Mouse (Mus musculus) cerebellum, adult 11-12 months (tissue): Measurements from ENCODE around the gene Mrpl14.

Experiments
- DNase-seq: peaks from one replicate; pipeline ENCODE4 v3.0.0; 2022

Mrpl14 gene

DNA sequence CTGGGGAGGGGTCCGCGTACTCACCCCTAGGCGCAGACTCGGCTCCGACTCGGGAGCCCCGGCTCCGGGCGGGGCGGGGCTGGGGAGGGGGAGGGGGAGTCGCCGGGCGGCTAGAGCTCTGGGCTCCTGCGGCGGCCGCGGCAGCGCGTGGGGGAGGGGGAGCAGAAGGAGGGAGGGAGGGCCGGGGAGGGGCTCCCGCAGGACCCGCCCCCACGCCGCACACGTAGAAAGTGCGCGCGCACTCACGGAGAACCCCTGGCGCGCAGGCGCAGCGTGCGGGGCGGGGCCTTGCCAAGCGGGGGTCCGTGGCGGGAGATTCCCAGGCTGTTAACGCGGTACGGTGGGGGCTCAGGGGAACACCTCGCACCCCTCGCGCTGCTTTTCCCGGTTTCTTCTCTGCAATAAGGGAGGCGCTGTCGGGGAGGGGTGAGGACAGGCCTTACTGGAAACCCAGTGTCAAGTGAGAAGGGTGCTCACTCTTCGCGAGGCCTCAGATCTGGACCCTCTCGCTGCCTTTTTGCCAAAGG lies at the start of gene Mrpl14:
Mrpl14 (plus strand) TSS at position 230 of the 527 bp plus-strand sequence.
- peak; percentile 88 for DNase-seq

DNA sequence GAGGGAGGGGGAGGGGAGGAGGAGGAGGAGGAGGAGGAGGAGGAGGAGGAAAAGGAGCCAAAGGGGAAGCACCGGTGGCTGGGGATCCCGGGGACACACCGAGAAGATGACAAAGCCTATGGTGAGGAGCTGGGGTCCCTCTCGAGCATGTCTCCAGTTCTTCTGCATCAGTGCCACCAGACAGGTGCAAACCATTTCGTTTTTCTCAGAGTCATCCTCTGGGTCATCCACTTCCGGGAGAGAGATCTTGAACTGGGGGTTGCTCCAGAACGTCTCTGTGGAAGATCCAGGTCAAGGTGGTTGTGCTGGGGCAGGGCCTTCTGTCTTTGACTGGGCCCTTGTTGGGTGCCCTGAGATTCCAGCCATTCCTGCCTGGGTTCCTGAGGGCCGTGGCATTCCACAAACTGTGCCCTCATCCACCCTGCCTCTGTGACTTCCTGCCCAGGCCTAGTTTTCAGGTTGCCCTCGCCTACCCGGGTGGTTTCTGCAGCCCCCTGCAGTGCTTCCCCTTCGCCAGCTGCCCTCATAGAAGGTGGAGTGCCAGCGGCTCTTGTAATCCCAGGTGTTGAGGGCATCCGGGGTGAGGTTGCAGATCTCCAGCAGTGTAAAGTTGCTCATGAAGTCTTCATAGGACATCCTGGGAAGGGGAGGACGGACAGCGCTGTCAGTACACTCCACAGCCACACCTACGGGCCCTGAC lies 47.4 kb upstream of the Mrpl14 start:
- DNase-seq: no peak

DNA sequence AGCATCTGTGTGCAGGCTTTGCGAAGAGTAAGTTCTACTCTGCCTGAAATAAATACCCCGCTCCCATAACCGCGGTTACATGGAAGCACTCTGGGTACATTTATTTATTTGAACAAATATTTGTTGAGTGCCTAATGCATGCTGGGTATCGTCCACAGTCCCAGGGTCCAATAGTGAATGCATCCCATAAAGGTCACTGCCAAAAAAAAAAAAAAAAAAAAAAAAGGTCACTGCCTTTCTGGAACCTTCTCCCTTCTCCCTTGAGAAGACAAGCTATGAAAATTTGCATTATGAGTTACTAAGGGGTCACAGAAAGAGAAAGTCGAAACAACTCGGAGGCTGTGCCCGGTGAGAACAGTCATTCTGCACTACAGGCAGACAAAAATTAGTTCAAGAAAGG lies 44.1 kb upstream of the Mrpl14 start:
- DNase-seq: no peak

DNA sequence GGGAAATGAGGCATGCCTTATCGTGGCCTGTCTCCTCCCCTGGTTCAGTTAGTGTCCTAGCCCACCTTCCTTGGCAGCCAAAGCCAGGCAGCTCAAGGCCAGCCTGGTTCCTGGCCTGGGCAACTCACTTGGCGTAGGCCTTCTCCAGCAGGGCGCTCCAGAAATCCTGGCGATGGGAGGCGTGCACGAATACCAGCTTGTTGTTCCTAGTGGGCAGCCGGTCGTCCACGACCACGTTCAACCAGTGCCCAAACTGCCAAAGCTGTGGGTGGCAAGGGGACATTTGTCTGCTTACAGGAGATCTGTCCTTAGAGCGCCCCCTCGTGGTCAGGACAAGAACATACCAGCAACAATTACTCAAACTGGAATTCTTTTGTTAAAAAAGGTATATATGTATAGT lies 43.4 kb upstream of the Mrpl14 start:
- DNase-seq: peak; percentile 77

DNA sequence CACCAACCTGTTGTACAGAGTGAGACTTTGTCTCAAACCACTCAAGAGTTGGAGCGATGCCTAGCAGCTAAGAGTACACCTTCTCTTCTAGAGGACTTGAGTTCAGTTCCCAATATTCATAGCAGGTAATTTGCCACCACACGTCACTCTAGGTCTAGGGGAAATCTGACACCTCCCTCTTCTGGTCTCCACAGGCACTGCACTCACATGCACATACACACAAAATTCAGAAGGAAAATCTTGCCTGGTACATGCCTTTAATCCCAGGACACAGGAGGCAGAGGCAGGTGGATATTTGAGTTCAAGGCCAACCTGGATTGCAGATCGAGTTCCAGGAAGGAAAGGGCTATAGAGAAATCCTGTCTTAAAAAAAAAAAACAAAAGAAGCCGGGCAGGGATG lies 41.9 kb upstream of the Mrpl14 start:
- DNase-seq: no peak

DNA sequence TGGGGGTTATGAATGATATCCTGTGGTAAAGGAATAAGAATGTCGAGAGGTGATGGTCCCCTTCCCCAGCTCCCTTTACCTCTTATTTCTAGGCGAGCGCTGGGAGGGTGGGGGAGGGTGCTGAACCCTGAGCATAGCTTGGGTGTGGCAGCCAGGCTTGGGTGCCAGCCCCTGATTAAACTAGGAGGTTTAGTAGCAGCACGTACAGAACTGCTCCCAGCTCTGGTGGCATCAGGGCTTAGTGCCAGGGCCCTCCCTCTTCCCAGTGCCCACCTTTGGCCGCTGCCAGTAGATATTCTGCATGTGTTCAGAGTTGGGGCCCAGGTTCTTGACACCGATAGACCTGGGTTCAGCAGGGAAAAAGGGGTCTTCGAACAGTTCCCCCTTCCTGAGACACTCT lies 32.9 kb upstream of the Mrpl14 start:
- DNase-seq: no peak

DNA sequence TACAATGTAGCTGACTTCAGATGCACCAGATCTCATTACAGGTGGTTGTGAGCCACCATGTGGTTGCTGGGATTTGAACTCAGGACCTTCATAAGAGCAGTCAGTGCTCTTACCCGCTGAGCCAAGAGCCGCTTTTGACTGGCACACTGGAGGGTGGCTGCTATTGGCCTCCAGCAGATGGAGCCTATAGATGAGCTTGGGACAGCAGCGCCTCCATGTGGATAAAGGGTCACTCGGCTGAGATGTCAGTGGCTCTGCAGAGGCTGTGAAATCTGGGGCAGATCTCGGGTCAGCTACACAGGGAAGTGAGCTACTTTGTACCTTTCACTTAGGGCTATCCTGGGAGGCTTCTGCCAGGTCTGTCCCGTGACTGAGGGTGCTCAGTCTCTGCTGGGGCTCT lies 30.3 kb upstream of the Mrpl14 start:
- DNase-seq: no peak

DNA sequence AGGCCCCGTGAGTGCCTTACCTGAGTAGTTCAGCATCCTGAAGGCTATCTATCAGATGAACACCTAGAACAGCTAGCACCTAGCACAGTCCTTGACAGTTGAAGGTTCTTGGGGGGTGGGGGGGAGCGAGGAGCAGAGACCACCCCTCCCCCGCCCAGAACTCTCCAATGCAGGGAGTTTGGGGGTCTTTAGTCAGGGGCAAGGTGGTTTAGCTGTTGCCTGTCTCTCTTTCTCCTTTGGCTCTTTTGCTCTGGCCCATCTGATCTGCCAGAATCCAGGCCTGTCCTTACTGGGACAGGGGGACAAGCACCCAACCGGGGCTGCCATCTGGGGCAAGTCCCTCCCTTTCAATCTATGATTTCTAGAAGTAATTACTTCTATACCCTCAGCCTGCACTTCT lies 26.9 kb upstream of the Mrpl14 start, which contains the start of gene Capn11:
Capn11 (minus strand) TSS at position 101 of the 400 bp plus-strand sequence.
- DNase-seq: no peak

DNA sequence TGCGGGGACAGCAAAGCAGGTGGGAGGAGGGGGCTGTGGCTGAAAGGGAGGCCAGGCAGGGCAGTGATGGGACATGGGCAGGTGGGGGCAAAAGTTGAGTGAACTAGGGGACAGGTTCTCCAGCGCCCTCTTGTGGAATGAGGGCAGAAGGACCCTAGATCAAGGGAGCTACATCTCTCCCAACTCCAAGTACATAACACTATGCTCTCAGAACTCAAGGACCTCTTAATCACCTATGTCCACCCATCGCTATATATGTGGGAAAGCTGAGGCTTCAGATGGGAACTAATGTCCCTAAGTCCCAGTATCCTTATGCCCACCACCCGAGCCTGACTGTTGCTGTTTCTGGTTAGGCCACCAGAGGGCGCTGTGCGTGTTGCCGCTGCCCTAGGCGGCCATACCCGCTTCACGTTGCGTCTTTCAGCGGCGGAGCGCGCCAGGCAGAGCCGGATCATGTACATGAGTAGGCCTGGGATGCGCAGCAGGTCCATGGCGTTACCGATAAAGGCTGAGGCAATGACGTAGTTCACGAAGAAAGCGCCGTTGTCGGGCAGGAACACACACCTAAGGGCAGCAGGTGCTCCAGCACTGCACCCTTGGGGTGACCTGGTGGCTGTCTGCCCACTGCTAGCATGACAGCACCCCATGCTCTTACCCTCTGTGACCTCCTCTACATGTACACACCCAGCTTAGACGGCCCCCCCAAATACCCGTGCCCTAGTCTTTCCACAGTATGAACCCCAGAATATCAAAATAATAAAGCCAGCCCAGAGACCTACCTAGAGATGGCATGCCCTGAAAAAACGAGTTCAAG lies 22.8 kb upstream of the Mrpl14 start:
- peak; percentile 81 for DNase-seq

DNA sequence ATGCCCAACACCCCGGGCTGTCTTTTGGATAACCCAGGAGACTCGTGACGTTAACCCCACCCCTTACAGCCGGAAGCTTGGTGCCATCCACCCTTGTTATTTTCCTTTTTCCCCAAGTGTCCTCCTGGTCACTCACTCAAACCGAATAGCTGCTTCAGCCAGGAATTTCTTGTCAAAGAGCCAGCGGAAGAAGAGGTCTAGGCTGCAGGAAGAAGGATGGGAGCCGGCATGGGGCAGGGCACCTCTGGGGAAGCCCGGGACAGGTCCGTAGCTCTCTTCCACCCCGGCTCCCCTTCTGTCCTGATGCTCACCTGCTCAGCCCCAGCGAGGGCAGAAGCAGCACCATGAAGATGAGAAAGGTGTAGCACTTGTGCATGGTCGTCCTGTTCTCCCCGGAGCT lies 21.5 kb upstream of the Mrpl14 start:
- no peak for DNase-seq

DNA sequence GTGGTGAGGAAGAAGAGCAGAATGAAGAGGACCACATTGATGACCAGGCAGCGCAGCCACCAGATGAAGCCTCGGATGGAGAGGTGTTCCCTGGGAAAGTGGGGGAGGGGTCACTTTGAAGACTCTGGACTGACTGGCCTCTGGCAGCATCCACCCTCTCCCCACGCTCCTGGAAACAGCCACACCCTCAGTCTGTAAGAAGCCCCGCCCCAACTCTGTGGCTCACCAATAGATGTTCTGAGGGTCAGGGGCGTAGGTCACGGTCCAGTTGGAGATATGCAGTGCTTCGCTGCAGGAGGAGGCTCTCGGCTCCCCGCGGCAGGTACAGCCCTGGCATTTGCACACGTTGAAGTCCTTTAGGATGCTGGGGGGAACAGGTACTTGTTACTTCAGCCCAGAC lies 20.0 kb upstream of the Mrpl14 start:
- no peak for DNase-seq

DNA sequence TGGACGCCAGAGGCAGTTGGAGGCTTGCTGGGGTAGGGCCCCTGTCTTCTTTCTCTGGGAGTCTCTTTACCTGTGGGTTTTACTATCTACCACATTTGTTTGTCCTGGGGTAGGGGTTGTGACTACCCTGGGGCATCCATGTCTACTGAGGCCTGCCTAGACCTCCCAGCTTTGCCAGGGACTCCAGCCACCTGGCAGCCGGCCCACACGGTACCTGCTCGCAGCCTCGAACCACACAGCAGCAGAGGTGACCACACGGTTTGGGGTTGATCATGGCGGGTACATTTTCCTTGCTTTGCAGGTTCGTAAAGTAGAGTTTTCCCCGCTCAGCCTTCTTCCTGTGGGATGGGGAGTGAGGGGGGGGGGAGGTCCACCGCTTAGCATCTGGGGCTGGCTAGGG lies 18.6 kb upstream of the Mrpl14 start:
- no peak for DNase-seq

DNA sequence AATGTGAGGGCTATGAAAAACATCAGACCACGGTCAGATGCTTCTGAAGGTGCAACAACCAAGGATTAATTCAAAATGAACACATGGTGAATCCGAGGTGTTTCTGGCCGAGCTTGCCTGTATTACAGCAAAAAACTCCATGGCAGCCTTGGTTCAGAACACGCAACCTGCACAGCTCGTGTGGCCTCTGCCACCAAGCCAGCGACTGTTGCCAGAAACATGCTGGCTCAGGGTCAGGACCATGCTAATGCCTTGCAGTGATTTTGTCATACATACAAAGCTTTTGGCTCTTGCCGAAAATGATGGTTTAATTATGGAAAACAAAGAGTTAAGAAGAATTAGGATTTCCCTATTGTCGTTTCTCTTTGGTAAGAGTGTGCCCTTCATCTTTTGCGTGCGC lies 18.1 kb upstream of the Mrpl14 start:
- DNase-seq: no peak

DNA sequence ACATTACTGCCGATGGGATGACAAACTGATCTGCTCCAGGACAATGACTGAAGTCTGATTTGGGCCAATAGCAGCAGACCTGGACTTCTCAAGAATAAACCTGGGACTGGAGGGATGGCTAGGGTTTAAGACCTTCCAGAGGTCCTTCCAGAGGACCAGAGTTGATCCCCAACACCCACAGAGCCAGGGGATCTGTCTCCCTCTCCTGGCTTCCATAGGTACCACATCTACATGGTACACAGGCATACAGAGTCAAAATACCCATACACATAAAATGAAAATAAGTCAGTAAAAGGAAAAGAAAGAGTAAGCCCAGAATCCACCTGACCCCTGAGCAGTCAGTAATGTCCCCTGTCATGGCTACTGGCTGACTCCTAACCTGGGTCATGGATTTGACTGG lies 14.3 kb upstream of the Mrpl14 start:
- DNase-seq: no peak

DNA sequence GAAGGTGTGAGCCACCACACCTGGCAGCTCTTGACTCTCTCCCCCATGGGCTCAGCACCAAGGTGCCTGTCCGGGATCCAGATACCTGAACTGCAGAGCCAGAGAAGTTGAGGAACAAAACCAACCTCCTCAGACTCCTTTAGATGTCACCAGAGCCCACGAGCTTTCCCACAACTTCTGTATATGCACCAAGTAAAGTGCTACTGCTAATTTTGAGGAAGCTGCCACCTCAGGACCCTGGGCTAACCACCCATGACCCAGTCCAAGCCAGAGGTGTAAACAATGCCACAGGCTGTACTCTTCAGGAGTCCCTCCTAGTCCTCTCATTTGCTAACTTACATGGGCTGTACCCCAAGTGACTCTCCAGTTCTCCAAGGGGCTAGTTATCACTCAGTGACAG lies 13.5 kb upstream of the Mrpl14 start:
- no peak for DNase-seq

DNA sequence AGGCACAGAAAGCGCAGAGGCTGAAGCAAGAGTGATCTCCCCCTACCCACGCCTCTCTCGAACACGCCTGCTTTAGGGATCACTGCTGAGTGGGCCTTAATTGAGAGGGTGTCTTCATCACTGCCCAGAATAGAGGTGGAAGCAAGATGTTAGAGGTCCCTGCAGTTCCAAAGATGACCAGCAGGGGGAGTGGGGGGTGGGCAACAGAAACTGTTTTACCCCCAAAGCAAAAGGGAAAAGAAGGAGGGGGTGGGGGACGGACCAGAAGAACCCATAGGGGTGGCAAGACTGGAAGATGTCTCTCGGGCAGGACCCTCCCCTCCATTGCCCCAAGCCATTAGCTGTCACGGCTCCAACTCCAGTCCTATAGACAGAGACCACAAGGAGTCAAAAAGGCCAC lies 8.0 kb upstream of the Mrpl14 start:
- no peak for DNase-seq

DNA sequence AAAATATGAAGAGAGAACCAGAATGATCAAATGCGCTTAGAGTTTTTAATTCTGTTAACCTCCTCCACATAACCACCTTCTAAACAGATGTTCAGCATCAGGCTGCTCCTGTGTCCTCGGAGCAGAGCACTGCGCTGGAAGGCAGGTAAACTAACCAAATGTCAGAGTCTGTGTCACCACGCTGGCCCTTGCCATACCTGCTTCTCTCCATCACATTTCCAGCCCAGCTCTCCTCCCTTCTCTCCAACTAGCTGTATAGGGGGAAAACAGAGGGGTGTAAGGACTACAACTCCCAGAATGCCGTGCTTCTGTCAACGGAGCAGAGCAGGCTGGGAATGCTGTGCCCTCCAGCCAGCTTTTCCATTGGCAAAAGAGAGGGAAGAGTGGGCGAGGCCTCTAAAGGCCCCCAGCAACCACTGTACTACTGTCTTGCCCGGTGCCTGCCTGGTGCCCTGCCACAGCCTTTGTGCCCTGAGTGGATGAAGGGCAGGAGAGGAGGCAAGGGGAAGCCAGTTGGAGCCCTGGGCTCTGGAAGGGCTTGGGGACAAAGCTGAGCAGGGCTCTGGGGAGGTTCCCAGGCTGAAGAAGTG lies 5.6 kb upstream of the Mrpl14 start:
- peak; percentile 69 for DNase-seq

DNA sequence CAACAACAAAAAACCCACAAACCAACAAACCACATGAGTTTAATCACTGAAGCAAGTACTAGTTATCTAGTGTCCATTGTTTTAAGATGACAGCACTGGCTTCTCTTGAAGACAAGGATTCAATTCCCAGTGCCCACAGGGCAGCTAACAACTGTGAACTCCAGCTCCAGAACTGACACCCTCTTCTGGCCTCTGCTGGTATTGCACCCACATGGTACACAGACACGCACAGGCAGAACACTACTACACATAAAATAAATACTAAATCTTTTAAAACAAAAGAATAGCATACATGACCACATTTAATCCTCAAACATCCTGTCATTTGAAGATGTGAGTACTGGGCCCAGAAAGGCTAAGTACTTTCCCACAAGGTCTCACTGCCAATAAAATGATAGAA lies 4.5 kb upstream of the Mrpl14 start:
- DNase-seq: no peak

DNA sequence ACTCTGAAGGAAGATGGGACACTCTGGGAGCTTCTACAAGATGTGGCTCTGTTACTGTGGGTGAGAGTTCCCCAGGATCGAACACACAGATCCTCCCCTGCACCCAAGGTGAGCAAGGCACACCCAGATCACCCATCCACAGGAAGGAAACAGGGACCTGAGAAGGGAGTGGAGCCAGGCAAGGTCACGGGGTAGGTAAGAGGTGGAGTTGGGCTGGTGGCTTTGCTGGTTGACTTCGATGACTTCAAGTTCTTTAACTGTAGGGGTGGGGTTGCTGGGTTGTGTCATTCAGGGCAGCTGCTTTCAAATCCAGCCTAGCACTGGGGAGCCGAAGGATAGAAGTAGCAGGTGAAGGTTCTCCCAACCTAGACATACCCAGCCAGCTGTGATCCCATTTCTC lies 3.3 kb upstream of the Mrpl14 start:
- DNase-seq: no peak

DNA sequence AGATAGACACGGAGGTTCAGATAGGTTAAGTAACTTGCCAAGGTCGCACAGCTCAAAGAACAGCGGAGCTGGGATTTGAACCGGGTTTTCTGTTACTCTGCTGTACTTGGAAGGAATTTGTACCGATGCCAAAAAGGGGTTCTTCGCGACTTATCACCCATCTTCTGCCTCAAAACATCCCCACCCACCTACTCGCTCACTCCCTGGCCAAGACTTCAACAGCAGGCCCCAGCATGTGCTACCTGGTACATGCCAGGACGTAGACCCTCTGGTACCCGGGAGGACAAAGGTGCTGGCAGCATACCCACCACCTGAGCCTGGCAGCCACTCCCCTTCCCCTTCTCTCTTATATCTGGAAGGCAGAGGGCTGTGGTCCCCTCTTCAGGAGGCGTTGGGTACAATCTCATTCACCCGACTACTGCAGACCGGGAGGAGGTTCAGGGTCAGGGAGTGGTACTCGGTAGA lies 1.4 kb upstream of the Mrpl14 start:
- peak; percentile 69 for DNase-seq

DNA sequence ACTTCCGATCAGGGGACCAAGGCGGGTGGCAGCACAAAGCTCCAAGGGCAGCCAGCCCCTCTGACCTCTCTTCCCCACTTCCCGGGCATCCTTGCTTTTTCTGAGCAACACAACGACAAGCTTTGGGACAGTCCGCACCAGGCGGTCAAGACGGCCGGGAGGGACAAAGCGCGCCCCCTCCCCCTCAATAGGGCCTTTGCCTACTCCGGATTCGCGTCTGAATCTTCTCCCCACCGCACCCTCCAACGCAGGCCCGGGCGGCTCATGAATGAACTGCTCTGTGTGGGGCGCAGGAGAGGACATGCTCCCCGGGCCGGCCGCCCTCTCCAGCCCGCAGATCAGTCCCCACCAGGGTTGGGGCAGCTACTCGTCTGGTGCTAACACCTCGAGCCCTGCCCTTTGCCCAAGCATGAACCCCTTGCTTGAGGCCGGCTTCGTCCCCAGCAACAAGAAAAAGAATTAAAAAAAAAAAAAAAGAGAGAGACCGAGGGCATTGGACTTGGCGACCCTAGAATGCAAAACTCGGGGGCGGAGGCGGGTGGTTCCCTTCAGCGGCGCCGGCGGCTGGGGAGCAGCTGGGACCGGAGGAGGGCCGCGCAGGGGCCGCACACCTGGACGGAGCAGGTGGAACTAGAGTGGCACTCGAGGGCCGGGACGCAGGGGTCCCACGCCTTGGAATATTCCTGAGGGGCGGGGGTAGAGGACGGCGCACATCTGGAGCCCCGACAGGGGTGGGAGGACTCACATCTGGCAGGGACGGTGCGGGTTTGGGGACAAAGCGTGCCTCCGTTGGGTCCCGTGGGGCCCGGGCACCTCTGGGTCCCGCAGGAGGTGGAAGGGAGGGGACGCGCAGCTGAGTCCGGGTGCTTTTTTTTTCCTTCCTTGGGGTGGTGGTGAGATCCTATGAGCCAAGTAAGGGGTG lies 690 bp upstream of the Mrpl14 start:
- DNase-seq: peak; percentile 73

DNA sequence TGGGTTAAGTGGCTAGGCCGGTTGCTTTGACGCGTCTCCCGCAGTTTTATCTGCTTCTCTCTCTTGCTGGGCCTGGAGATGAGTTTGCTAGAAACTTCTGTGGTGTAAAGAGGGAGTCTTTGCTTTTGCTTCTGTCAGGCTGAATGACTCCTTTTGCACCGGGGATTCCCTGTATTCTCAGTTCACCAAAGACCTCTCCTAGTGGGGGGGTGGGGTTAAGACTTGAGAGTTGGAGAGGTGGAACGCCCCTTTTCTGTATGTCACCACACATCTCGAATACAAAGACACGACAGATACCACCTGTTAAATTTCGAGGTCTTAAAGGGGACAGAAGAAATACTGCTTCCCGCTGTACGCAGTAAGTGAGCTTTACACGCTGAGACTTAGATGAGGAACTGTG lies 594 bp downstream of the Mrpl14 start, which contains the start of gene Tmem63b:
Tmem63b (minus strand) TSS at position 190 of the 400 bp plus-strand sequence.
- no peak for DNase-seq

DNA sequence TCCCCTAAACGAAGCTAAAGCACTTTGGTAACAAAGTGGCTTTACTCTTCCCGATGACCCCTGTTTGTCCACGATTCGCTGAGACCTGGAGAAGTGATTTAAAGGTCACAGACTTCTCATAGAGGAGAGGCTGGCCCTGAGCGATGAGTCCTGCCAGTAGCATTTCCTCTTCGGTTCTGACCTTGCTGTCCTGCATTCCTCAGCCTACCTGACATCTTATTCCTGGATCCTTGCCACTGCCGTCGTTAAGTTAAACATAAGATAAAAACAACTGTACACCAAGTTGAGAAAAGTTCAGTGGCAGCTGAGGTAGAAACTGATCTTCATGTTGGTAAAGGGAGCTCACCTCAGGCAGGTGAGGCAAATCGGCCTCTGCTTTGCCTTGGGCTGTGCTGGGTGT lies 3.0 kb downstream of the Mrpl14 start:
- no peak for DNase-seq
